In genomic region chr13:45976894-45977293, GRCm38 (mm10) we compare ENCODE assay signal across 9 mouse cellular contexts. TPM values are rescaled to one million over a fixed set of nuclear protein-coding genes. Genes with fewer than 3 reads are reported as not detected.
DNase-seq lines count a peak whose midpoint lies in the region; ATAC-seq and TF ChIP-seq lines count a peak whose summit lies in the region.
"Had no signal": no experiment of that assay in that cellular context is flagged by ENCODE, and none has a peak within 500 bp of the region (broad histone marks: within the 10 kb centered on the region; RNA-seq: fewer than 3 reads in every experiment).

No protein-coding gene starts in this region.

- H3K27ac ChIP-seq in hindbrain, embryonic 10.5 days, result no peak overlapping the region
- no peak overlapping the region for H3K27ac ChIP-seq in hindbrain, embryonic 12.5 days
- no peak overlapping the region for H3K27ac ChIP-seq in bone marrow macrophage, adult 2 months (ENCODE audit: insufficient read depth, low read depth, low read length)
- H3K27ac ChIP-seq in limb, embryonic 10.5 days, result no peak overlapping the region
- H3K27ac ChIP-seq: embryonic facial prominence, embryonic 13.5 days had no signal

- 29% methylated on average over 1 of the region's 1 CpGs for WGBS in hindbrain, embryonic 10.5 days
- WGBS in hindbrain, embryonic 12.5 days, result 13% methylated on average over 1 of the region's 1 CpGs
- WGBS in limb, embryonic 10.5 days, result 28% methylated on average over 1 of the region's 1 CpGs

- ATAC-seq in hindbrain, embryonic 12.5 days (ENCODE audit: low FRiP score), result no peak
- no peak for ATAC-seq in erythroblast, adult 5-6 weeks (replicated peaks; ENCODE audit: low FRiP score, poor library complexity, severe bottlenecking)

- H3K9ac ChIP-seq in hindbrain, embryonic 12.5 days, result no peak overlapping the region
- H3K9ac ChIP-seq: embryonic facial prominence, embryonic 13.5 days had no signal

- no peaks in the 10 kb centered on the region for H3K27me3 ChIP-seq in hindbrain, embryonic 10.5 days (ENCODE audit: insufficient read depth, poor library complexity, severe bottlenecking)
- H3K27me3 ChIP-seq in hindbrain, embryonic 12.5 days, result no peaks in the 10 kb centered on the region
- H3K27me3 ChIP-seq in limb, embryonic 10.5 days (ENCODE audit: low read depth, poor library complexity, severe bottlenecking), result no peaks in the 10 kb centered on the region
- H3K27me3 ChIP-seq: embryonic facial prominence, embryonic 13.5 days had no signal

- TF ChIP-seq POLR2A in bone marrow macrophage, adult 2 months (IDR thresholded peaks at IDR 0.05; ENCODE audit: borderline replicate concordance, low read depth, low read length), result no peak

- TF ChIP-seq CTCF in bone marrow macrophage, adult 2 months (IDR thresholded peaks at IDR 0.05; ENCODE audit: low read depth, low read length), result peak; percentile 93

- no peaks in the 10 kb centered on the region for H3K4me1 ChIP-seq in hindbrain, embryonic 10.5 days (replicated peaks)
- 0 out of 2 replicates have a peak, but pooled peaks cover 3% of the 10 kb centered on the region for H3K4me1 ChIP-seq in hindbrain, embryonic 12.5 days
- peaks cover 31% of the 10 kb centered on the region for H3K4me1 ChIP-seq in bone marrow macrophage, adult 2 months (ENCODE audit: control insufficient read depth, insufficient read depth, low read length)
- H3K4me1 ChIP-seq in limb, embryonic 10.5 days, result peaks cover 10% of the 10 kb centered on the region

- H3K4me2 ChIP-seq in hindbrain, embryonic 12.5 days (replicated peaks), result no peak overlapping the region
- H3K4me2 ChIP-seq: embryonic facial prominence, embryonic 13.5 days had no signal

- H3K9me3 ChIP-seq in hindbrain, embryonic 10.5 days, result no peaks in the 10 kb centered on the region
- no peaks in the 10 kb centered on the region for H3K9me3 ChIP-seq in hindbrain, embryonic 12.5 days (replicated peaks)
- H3K9me3 ChIP-seq in limb, embryonic 10.5 days (replicated peaks), result no peaks in the 10 kb centered on the region
- H3K9me3 ChIP-seq: embryonic facial prominence, embryonic 13.5 days had no signal

- H3K4me3 ChIP-seq in hindbrain, embryonic 10.5 days, result no peak overlapping the region
- no peak overlapping the region for H3K4me3 ChIP-seq in hindbrain, embryonic 12.5 days
- no peak overlapping the region for H3K4me3 ChIP-seq in bone marrow macrophage, adult 2 months (ENCODE audit: insufficient read depth, low read length)
- no peak overlapping the region for H3K4me3 ChIP-seq in limb, embryonic 10.5 days
- H3K4me3 ChIP-seq: embryonic facial prominence, embryonic 13.5 days had no signal

- DNase-seq in hindbrain, embryonic 10.5 days (ENCODE audit: low spot score), result peak; percentile 63
- peak; percentile 12 to 32 for DNase-seq in CD8-positive naive resting alpha-beta T cell, adult 2 months (ENCODE audit: low read depth in 2 of 2, low spot score in 2 of 2)
- peak; percentile 27 to 51 for DNase-seq in heart, adult 9 months (ENCODE audit: low spot score in 2 of 2)
- peak; percentile 55 for DNase-seq in limb, embryonic 10.5 days (ENCODE audit: low spot score)
- DNase-seq in naive thymus-derived CD4-positive, alpha-beta T cell, adult 2 months (ENCODE audit: low read depth), result peak; percentile 61

- H3K36me3 ChIP-seq in hindbrain, embryonic 10.5 days, result no peaks in the 10 kb centered on the region
- H3K36me3 ChIP-seq in hindbrain, embryonic 12.5 days, result no peaks in the 10 kb centered on the region
- H3K36me3 ChIP-seq in limb, embryonic 10.5 days, result no peaks in the 10 kb centered on the region
- H3K36me3 ChIP-seq: embryonic facial prominence, embryonic 13.5 days had no signal

RNA-seq across cellular contexts. Expression of gene Atxn1, which starts 12.1 kb away (rescaled TPM):
- 1.7 and 2.4 TPM in 2 replicates for polyA plus RNA-seq in hindbrain, embryonic 10.5 days (2016; fragmentation: Nextera tagmentation; extraction: Ambion mirVana)
- polyA plus RNA-seq in hindbrain, embryonic 12.5 days (2016; fragmentation: Nextera tagmentation; extraction: Ambion mirVana), result 5.0 TPM in 2 replicates
- 23.0 and 24.5 TPM in 2 replicates for polyA plus RNA-seq in bone marrow macrophage, adult 2 months (2012; ENCODE audit: insufficient read depth, insufficient read length, missing spikeins)
- 1.0 and 1.4 TPM in 2 replicates for polyA plus RNA-seq in limb, embryonic 10.5 days (2016; fragmentation: Nextera tagmentation; extraction: Ambion mirVana)
- under 0.01 and 2.9 TPM in 2 replicates for total RNA-seq in erythroblast, adult 5-6 weeks (2015; ENCODE audit: low replicate concordance)
- 2.2 and 2.4 TPM in 2 replicates for total RNA-seq in erythroblast, adult 5-6 weeks (2017; ENCODE audit: low replicate concordance)
